ENCODE assay signal across 35 mouse cellular contexts in the genomic region with DNA sequence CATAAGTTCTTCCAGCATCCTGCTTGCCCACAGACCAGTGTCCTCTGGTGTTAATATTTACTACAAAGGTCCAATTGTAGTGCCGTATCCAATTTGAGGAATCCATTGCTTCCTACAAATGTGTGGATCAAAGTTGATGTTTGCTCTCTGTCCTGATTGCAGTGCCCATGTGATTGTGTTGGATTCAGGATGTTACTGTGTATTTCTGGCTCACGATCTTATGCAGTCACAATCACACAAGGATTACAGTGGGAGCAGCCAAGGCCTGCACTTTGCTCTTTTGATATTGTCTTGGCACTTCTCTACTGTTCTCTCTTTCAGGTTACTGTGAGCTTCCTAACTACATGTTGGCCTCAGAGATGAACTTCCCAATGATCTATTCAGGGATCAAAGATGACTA. TPM values are rescaled to one million over a fixed set of nuclear protein-coding genes. Genes with fewer than 3 reads are reported as not detected.
"Had no signal": no experiment of that assay in that cellular context is flagged by ENCODE, and none has a peak within 500 bp of the region (broad histone marks: within the 10 kb centered on the region; RNA-seq: fewer than 3 reads in every experiment).

No protein-coding gene starts in this region.

- H3K27ac ChIP-seq: embryonic facial prominence, embryonic 10.5 days; embryonic facial prominence, embryonic 12.5 days; embryonic facial prominence, embryonic 13.5 days; embryonic facial prominence, embryonic 15.5 days; forebrain, embryonic 10.5 days; forebrain, embryonic 12.5 days; forebrain, embryonic 13.5 days; forebrain, embryonic 15.5 days; gastrocnemius, adult 2 months; heart, adult 2 months had no signal

- H3K4me2 ChIP-seq: embryonic facial prominence, embryonic 12.5 days; embryonic facial prominence, embryonic 13.5 days; embryonic facial prominence, embryonic 15.5 days; forebrain, embryonic 12.5 days; forebrain, embryonic 13.5 days; forebrain, embryonic 15.5 days had no signal

- H3K27me3 ChIP-seq: embryonic facial prominence, embryonic 12.5 days; embryonic facial prominence, embryonic 13.5 days; embryonic facial prominence, embryonic 15.5 days; forebrain, embryonic 12.5 days; forebrain, embryonic 13.5 days; forebrain, embryonic 15.5 days had no signal

- ATAC-seq: forebrain, embryonic 13.5 days; forebrain, embryonic 14.5 days; forebrain, embryonic 15.5 days; forebrain, embryonic 16.5 days; forebrain, postnatal 0 days had no signal

- H3K4me3 ChIP-seq: embryonic facial prominence, embryonic 10.5 days; embryonic facial prominence, embryonic 12.5 days; embryonic facial prominence, embryonic 13.5 days; embryonic facial prominence, embryonic 15.5 days; erythroblast, embryonic 14.5 days; forebrain, embryonic 10.5 days; forebrain, embryonic 12.5 days; forebrain, embryonic 13.5 days; forebrain, embryonic 15.5 days; gastrocnemius, adult 2 months; heart, adult 2 months had no signal

- H3K36me3 ChIP-seq: embryonic facial prominence, embryonic 10.5 days; embryonic facial prominence, embryonic 12.5 days; embryonic facial prominence, embryonic 13.5 days; embryonic facial prominence, embryonic 15.5 days; forebrain, embryonic 10.5 days; forebrain, embryonic 12.5 days; forebrain, embryonic 15.5 days had no signal

- DNase-seq: cerebellum, adult 8-10 months; cerebellum, adult 9-10 months; cerebellum, adult 9-11 months; cerebellum, postnatal 10 days; cerebellum, postnatal 14 days; cerebellum, postnatal 25 days; cerebellum, postnatal 36 days; embryo, embryonic 11 days; forebrain, postnatal 0 days; gastrocnemius, adult 2 months; gastrocnemius, postnatal 10 days; gastrocnemius, postnatal 14 days; gastrocnemius, postnatal 25 days; gastrocnemius, postnatal 36 days; heart, adult 11 months; heart, adult 18-20 months; heart, adult 2 months had no signal

- H3K9ac ChIP-seq: embryonic facial prominence, embryonic 12.5 days; embryonic facial prominence, embryonic 13.5 days; embryonic facial prominence, embryonic 15.5 days; forebrain, embryonic 12.5 days; forebrain, embryonic 13.5 days; forebrain, embryonic 15.5 days; forebrain, postnatal 0 days had no signal

- H3K9me3 ChIP-seq: embryonic facial prominence, embryonic 10.5 days; embryonic facial prominence, embryonic 12.5 days; embryonic facial prominence, embryonic 13.5 days; embryonic facial prominence, embryonic 15.5 days; forebrain, embryonic 10.5 days; forebrain, embryonic 12.5 days; forebrain, embryonic 13.5 days; forebrain, embryonic 15.5 days had no signal

- H3K4me1 ChIP-seq: embryonic facial prominence, embryonic 10.5 days; embryonic facial prominence, embryonic 12.5 days; embryonic facial prominence, embryonic 13.5 days; embryonic facial prominence, embryonic 15.5 days; forebrain, embryonic 10.5 days; forebrain, embryonic 12.5 days; forebrain, embryonic 13.5 days; forebrain, embryonic 15.5 days had no signal

RNA-seq across cellular contexts. Expression of gene Themis, which starts 20.3 kb away (rescaled TPM):
- total RNA-seq: forebrain, postnatal 0 days; gastrocnemius, adult 18-20 months; gastrocnemius, adult 2 months; gastrocnemius, adult 8-10 months; gastrocnemius, postnatal 10 days; granulocyte monocyte progenitor cell, adult 5-6 weeks had no signal
- polyA plus RNA-seq: cortical plate, adult 2 months; embryonic facial prominence, embryonic 10.5 days; embryonic facial prominence, embryonic 12.5 days; embryonic facial prominence, embryonic 13.5 days; embryonic facial prominence, embryonic 14.5 days; embryonic facial prominence, embryonic 15.5 days; erythroblast, embryonic 14.5 days; forebrain, embryonic 10.5 days; forebrain, embryonic 12.5 days; forebrain, embryonic 13.5 days; forebrain, embryonic 14.5 days; forebrain, embryonic 16.5 days; forebrain, postnatal 0 days; frontal cortex, adult 2 months; gonadal fat pad, adult 2 months had no signal
